Mouse (Mus musculus): ENCODE results near the gene Gna14. TPM values are rescaled to one million over a fixed set of nuclear protein-coding genes. Genes with fewer than 3 reads are reported as not detected.
A peak's percentile ranks its signal among the peaks of the same experiment; 100 is the strongest.

Gene Gna14
- 1 to 10 TPM in 3 of 4 experiments, under 1 TPM in 1; 0.97 to 2.8 (median 1.1) TPM for total RNA-seq (2022)

DNA sequence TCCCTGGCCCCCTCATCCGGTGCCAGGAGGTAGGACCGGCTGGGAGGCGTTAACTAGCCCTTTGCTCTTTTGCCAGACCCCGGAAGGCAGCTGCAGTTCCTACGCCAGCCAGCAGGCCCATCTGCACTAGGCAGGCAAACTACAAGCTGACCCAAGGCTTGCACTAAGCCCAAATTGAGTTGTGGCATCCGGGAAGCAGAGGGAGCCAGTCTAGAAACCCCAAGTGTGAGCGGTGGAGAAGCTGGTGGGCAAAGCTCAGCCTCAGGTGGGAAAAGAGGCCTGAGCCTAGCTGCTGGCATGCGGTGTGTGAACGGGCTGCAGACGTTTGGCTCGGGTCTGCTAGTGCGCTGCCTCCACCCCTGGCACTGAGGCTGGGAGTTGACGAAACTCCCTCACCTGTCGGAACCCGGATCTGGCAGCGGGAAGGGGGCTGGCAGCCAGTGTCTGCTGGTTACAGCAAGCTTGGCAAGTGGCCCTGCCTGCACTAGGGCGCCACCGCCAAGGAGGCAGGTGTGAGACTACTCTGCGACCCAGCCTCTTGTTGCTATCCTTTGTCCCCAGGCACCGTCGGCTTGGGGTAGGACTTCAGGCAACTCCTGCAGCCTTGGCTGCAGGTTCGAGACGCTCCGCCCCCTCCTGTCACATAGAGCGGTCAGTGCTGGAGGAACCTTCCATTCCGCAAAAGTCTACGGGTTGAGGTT lies at the start of gene Gna14:
TSS of gene Gna14 (plus strand) at position 232 of the 701 bp plus-strand sequence.
- DNase-seq (ENCODE audit: low spot score in 2 of 2), result peak; percentile 52 to 59

DNA sequence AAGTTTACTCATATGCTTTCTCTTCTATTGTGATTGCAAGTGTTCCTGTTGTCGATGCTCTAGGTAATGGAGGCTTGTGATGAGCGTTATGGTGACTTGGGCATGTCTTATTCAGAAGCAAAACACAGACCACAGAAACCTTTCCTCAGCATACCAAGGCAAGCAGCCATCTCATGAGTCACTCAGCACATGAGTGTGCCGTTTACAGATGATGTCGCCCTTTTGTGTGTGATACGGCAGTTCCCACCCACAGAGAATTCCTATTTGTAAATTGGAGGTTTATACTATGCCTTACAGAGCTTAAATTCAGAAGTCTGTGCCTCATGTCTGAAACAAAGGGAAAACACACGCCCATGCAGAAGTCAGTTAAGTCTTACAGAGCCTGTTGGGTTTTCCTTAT lies 49.0 kb upstream of the Gna14 start:
- DNase-seq (ENCODE audit: low spot score in 2 of 2), result no peak

DNA sequence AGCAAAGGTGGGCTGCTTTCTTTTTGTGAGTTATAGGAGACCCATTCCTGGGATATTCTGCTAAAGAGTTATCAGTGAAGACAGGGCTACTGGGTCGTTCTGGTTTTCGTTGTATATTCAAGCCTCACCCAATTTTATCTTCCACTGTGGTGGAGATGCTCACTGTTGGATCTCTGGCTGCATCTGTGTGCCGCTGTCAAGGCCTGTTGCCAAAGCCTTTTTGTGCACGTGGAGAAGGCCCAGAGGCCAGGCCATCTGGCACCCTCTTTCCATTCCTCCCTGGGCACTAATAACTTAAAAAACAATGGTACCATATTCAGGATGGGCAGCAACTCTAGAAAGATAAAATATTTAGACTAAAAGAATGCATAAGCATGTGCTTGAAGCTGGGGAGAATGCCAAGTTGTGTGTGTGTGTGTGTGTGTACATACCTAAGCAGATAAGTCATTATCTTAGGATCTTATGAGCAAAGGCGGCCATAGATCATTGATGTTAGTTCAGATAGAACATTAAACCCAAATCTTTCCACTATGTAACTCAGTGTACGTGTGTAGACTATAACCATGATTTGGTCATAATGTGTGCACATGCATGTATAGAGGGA lies 45.3 kb upstream of the Gna14 start:
- no peak for DNase-seq (ENCODE audit: low spot score in 2 of 2)

DNA sequence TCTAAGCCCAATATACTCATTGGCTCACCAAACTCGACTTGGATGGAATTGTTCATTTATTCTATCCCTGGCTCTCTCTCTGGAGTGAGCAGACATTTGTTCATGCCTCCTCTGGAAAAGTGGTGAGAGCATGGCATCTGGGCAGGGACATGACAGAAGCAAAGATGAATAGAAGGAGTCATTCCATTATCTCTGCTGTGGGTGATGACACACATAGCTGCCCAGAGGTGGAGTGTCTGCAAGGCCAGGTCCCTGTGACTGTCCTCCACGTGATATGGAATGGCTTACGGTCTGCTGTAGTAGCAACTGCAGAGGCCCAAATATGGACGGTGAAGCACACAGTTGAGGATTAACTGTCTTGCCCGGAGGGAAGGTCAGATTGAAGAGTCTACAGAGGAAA lies 41.2 kb upstream of the Gna14 start:
- no peak for DNase-seq (ENCODE audit: low spot score in 2 of 2)

DNA sequence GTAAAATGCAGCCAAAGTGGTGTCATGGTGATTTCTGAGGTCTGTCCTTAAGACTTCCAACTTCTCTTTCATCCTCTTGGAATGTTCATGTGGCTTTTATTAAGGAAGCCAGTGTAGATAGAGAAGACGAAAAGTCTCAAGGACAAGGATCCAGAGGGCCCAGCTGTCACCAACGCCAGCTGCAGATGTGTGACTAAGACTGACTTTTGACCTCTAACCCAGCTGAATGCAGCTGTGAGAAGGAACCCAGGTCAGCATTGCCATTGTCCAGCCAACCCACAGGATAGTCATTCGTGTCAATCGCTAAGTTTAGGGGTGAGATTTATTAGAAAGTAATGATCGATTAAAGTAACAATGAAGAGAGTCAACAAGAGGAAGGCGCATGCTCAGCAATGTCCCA lies 32.5 kb upstream of the Gna14 start:
- no peak for DNase-seq (ENCODE audit: low spot score in 2 of 2)

DNA sequence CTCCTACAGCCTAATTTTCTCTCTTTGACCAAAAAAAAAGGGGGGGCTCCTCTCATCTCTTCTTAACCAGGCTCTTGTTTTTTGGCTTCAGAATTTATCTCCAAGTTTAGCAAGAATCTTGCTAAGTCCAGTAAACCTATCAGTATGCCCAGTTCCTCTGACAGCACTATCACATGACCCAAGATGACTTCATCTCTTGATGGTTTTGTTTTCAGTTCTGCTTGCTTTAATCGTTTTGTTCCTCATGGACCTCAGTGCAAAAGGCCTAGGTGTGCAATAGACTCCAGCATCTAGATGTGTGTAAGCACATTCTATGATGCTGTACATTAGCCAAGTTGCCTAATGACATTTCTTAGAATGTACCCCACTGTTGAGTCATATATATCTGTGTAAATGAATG lies 27.8 kb upstream of the Gna14 start:
- DNase-seq (ENCODE audit: low spot score in 2 of 2), result no peak

GRCm38 (mm10) chr19:16411302-16411701 lies 24.3 kb upstream of the Gna14 start:
- DNase-seq (ENCODE audit: low spot score in 2 of 2), result no peak

DNA sequence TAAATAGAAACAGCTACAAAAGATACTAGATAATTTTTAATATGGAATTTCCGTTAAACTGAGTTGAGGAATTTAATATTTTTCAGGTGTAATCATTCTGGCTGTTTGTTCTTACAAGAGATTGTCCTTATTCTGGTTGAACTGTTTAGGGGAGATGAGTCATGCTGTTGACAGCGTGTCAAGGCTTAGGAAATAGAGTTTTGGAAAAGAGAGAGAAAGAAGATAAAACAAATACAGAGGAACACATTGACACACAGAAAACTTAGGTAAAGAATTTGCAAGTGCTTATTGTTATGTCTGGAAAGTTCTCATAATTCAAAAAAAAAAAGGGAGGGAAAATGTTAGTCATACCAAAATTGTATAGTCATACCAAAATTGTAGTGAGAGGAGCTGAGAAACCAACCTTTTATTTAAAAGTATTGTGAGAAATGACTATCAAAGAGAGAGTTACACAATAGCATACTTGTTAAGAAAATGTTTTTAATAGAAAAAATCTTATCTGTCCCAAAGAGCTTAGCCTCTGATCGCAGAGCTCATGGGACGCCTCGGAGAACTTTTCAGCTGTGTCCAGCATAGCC lies 17.4 kb upstream of the Gna14 start:
- DNase-seq (ENCODE audit: low spot score in 2 of 2), result no peak

DNA sequence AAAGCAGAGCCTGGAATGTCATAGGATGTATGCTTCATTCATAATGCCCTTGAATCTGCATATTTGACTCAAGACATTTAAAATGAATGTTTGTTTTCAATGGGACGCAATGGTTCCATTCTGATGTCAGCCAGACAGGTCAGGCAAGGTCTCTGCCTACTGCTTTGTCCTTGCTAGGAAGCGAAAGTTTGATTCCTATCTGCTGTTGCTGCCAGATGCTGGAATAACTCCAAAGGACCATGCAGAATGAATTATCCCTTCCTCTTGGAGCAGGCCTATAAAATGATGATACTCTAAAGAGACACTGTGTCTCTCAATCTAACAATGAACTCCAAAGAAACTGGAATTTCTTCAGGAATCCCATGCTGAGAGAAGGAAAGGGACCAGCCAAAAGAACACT lies 10.0 kb upstream of the Gna14 start:
- DNase-seq (ENCODE audit: low spot score in 2 of 2), result no peak

GRCm38 (mm10) chr19:16431368-16431767 lies 4.2 kb upstream of the Gna14 start:
- DNase-seq (ENCODE audit: low spot score in 2 of 2), result no peak

- no peak for DNase-seq (ENCODE audit: low spot score in 2 of 2)
Measured at GRCm38 (mm10) chr19:16434879-16435278, 683 bp upstream of the Gna14 start.

DNA sequence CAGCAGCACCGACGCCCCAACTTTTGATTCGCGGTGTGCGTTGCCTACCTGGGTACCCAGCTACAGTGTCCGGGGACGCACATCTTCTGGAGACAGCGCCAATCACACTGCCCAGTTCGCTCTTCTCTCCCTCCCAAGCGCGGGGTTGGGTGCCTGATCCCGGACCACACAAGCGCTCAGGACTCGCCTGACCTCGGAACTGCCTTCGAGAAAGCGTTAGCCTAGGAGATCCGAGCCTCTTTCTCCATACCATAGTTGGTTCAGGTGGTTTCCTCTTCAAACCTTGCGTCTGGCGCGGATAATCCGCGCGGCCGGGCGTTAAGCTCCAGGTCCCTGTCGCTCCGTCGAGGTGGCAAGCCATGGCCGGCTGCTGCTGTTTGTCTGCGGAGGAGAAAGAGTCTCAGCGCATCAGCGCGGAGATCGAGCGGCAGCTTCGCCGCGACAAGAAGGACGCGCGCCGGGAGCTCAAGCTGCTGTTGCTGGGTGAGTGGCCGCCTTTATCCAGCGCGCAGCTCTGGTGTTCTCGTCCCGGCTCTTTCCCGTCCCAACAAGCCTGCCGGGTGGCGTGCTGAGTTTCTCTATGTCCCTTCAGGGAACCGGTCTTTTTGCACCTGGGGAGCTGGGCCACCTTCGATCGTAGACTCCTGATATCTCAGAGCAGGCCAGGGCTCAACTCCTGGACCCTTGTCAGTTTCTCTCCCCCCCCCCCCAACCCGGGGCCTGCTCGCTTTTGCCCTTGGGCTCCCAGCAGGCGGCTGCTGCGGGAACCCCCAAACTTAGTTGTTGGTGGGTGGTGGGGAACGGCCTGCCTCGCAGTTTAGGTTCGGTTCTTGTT lies 990 bp downstream of the Gna14 start:
- no peak for DNase-seq (ENCODE audit: low spot score in 2 of 2)

- DNase-seq (ENCODE audit: low spot score in 2 of 2), result no peak
Measured at GRCm38 (mm10) chr19:16437170-16437483, 1.6 kb downstream of the Gna14 start.

DNA sequence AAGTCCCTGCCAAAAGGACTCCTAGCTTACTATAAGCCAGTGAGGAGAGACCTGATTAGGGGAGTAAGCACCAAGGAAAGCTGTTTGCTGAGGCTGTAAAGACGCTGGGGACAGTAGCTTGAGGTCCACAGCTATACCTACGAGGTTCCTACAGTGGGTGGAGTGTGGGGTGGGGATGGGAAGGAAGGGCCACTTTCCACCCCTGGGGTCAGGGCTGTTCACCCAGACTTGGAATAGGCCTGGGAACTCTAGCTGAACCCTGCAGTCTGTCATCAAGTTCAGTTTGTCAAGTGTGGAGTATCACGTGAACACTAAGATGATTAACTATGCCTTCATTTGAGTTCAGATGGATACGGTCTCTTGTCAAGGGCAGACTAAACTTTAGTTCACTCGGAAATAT lies 2.3 kb downstream of the Gna14 start:
- DNase-seq (ENCODE audit: low spot score in 2 of 2), result no peak

DNA sequence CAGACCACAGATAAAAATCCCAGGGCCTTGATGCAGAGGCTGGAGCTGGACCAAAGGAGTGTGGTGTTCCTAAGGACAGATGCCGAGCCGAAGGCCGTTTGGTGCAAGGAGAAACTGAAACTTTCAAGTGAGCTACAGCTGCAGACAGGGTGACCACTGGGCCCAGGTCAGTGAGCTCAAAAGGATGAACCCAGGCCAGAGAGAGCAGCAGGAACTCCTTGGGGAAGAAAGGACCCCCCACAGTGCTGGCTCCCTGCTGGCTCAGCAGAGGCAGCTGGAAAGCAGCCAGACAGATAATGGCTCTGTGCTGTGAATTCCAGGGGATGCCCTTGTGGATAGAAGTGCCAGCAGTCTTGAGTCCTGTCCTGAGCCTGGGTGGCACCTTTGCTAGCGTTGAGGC lies 3.7 kb downstream of the Gna14 start:
- no peak for DNase-seq (ENCODE audit: low spot score in 2 of 2)

- no peak for DNase-seq (ENCODE audit: low spot score in 2 of 2)
Measured at GRCm38 (mm10) chr19:16439834-16440233, 4.3 kb downstream of the Gna14 start.

GRCm38 (mm10) chr19:16441329-16441728 lies 5.8 kb downstream of the Gna14 start:
- no peak for DNase-seq (ENCODE audit: low spot score in 2 of 2)

DNA sequence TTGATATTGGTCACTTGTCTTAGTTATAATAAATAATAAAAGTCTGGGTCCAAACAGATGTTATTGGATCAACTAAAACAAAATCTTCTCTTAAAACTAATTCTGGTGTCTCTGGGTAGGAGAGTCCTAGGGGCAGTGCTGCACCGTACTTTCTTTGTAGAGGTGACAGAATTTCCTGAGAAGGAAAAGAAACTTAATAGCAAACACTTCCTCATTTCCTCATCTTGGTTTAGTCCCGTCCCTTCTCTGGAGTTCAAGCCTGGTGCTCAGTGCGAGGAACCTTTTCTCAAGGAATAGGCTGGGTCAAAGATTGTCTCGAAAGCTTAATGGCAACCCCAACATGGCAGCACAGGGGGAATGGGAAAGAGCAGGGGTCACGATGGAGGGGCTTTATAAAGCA lies 7.8 kb downstream of the Gna14 start:
- no peak for DNase-seq (ENCODE audit: low spot score in 2 of 2)

DNA sequence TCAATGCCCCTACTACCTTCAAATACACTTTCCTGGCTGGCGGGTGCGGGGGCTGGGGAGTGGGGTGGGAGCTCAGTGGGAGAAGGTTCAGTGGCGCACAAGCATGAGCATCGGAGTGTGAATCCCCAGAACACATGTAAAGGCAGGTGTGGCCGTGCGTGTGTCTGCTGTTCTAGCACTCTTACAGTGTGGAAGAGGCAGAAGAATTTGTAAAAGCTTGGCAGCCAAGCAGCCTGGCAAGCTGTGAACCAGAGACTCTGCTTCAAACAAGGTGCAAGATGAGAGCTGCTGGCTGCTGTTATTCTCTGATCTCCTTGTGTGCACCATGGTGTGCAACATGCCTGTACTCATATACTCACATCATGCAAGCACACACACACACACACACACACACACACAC lies 11.1 kb downstream of the Gna14 start:
- DNase-seq (ENCODE audit: low spot score in 2 of 2), result no peak

DNA sequence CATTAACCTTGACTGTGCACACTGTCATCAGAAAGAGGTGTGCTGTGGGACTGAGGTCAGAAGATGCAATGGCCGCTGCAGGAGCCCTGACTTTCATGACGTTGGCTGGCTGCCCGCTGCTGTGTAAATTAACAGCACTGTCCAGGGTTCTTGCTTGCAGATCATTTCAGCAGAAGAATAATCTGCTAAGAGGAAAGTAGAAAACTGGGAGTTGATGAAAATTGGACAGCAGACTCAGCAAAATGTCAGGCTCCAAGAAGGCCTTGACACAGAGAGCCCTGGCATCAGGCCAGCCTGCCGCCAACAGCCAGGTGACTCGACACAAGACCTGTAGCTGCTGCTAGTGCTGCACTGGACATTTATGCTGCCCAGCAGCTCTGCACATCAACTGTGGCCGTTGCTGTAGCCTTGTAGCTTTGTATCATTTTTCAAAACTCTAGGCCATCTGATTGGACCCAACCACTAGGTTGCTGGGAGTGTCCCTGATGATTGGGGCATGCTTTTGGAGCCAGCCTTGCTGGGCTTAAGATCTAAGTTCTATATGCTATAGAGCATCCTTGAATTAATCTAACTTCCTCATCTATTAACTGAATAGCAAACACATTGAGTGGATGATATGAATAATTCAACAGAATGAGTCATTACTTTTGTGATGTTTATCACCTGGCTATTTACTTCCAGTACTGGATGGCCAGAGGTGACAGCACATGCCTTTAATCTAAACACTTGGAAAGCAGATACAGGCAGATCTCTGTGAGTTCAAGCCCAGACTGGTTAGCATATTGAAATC lies 12.5 kb downstream of the Gna14 start:
- no peak for DNase-seq (ENCODE audit: low spot score in 2 of 2)

DNA sequence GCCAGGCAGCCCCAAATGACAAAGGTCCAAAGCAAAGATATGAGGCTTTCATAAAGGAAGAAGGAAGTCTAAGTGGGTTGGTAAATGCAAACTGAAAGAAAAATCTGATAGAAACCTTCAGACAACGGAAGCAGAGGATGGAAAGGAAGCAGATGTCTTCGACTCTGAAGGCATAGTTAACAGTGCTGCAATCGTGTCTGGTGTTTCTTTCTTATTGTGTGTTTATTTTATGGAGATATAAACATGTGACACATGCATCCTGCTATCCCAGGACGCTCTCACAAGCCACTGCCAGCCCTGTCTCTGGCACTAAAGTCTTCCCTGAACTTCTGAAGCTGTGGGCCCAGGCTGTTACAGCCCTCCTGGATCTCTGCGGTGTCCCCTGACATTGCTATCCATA lies 13.2 kb downstream of the Gna14 start:
- DNase-seq (ENCODE audit: low spot score in 2 of 2), result no peak

GRCm38 (mm10) chr19:16450824-16451223 lies 15.3 kb downstream of the Gna14 start:
- DNase-seq (ENCODE audit: low spot score in 2 of 2), result no peak
